Mouse (Mus musculus) hindbrain, embryonic 10.5 days (tissue): ENCODE data around the gene Wnt7a. TPM values are rescaled to one million over a fixed set of nuclear protein-coding genes. Genes with fewer than 3 reads are reported as not detected.
A peak's percentile ranks its signal among the peaks of the same experiment; 100 is the strongest.

Experiments used
- DNase-seq: peaks from one replicate; pipeline ENCODE4 v3.0.0-alpha.2; 2017; ENCODE audit warnings: low spot score
- H3K27ac ChIP-seq: fragments of 300-500 bp; sonication (generic); 2 replicates; pipeline ENCODE4 v1.5.1; 2016; ENCODE audit warnings: mild to moderate bottlenecking, moderate library complexity
- H3K27me3 ChIP-seq: fragments of 300-500 bp; sonication (generic); 2 replicates; pipeline ENCODE4 v1.6.1; 2016; ENCODE audit warnings: mild to moderate bottlenecking; ENCODE audit not compliant: poor library complexity, insufficient read depth, severe bottlenecking
- H3K36me3 ChIP-seq: fragments of 300-500 bp; sonication (generic); 2 replicates; pipeline ENCODE4 v1.6.1; 2016; ENCODE audit warnings: mild to moderate bottlenecking, moderate library complexity
- H3K4me1 ChIP-seq: fragments of 300-500 bp; sonication (generic); replicated peaks from 2 replicates; pipeline ENCODE4 v1.6.1; 2016; ENCODE audit warnings: mild to moderate bottlenecking
- H3K4me3 ChIP-seq: fragments of 300-500 bp; sonication (generic); 2 replicates; pipeline ENCODE4 v1.5.1; 2016; ENCODE audit warnings: mild to moderate bottlenecking, moderate library complexity
- H3K9me3 ChIP-seq: fragments of 300-500 bp; sonication (generic); 2 replicates; pipeline ENCODE4 v1.6.1; 2016; ENCODE audit warnings: mild to moderate bottlenecking, moderate library complexity
- WGBS: fragments of 180-500 bp; shearing (Covaris S2); methylation state at CpG from one replicate; pipeline ENCODE4 v1.1.7; 2016; 5-methylcytosine and 5-hydroxymethylcytosine counted together
- polyA plus RNA-seq: library from polyadenylated mRNA; unstranded; fragments of >200 nt; fragmentation: Nextera tagmentation; extraction: Ambion mirVana; gene quantifications from 2 replicates; pipeline ENCODE4 v1.2.1, GENCODE M21; 2016

The Wnt7a gene
- polyA plus RNA-seq = 10.0 and 11.0 TPM in 2 replicates

- H3K27me3 ChIP-seq = peaks cover 90% of the 10 kb centered on the region
- H3K27ac ChIP-seq = peak within 1 kb of the TSS; percentile 91
- no peak for DNase-seq
- H3K9me3 ChIP-seq = no peaks in the 10 kb centered on the region
- H3K4me3 ChIP-seq = peak within 1 kb of the TSS; percentile 73
- WGBS = under 1% methylated on average over 49 of the region's 51 CpGs
- H3K4me1 ChIP-seq = peaks cover 39% of the 10 kb centered on the region
- peaks cover 28% of the 10 kb centered on the region for H3K36me3 ChIP-seq
These were observed at the start of gene Wnt7a for GRCm38 (mm10) chr6:91410961-91411368. Wnt7a (minus strand) TSS chr6:91411363.

DNA sequence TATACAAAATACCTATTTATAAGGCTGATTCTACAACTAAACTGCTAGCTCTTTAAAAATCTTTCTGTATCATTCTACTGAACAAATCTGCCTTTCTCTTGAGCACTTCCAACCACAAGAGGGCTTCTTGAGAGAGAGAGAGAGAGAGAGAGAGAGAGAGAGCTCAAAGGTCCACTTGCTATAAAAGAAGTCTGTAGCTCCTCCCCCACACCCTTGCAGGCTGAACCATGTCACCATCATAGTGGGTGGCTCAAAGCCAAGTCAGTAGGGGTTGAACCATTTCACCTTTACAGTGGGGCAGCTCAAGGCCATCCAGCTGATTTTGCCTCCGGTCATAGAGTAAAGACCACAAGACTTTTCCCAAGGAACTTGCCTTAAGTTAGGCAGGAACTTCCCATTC is 48.3 kb upstream of the Wnt7a start:
- Histone ChIP-seq H3K9me3 (no peaks in the 10 kb centered on the region), H3K4me3 (no peak overlapping the region), H3K4me1 (no peaks in the 10 kb centered on the region), H3K36me3 (peaks cover 20% of the 10 kb centered on the region), H3K27ac (no peak overlapping the region), H3K27me3 (no peaks in the 10 kb centered on the region)
- whole genome bisulfite sequencing = 91% methylated on average over 1 of the region's 1 CpGs
- no peak for DNase-seq

DNA sequence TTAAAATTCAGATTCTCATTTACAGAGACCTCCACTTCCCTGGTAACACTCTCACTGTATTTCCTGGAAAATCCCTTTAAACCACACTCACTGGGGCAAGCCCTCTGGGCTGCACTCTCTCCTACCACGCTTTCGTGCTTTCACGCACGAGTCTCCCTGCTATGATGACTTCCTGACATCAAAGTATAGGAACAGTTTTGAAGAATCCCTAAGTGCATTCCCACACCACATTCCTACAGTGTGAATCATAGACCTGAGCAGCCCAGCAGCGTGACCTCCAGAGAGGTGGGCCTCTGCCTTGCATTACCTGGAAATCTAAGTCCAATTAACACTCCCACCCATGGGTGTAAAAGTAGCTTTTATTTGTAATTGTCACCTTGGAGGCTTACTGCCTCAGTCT is 43.4 kb upstream of the Wnt7a start:
- H3K36me3 ChIP-seq = no peaks in the 10 kb centered on the region
- WGBS = 70% methylated on average over 5 of the region's 5 CpGs
- H3K4me1 ChIP-seq = peaks cover 14% of the 10 kb centered on the region; the same call in 1 of the 2 replicates
- DNase-seq = no peak
- H3K4me3 ChIP-seq = no peak overlapping the region
- no peaks in the 10 kb centered on the region for H3K27me3 ChIP-seq
- no peak overlapping the region for H3K27ac ChIP-seq
- H3K9me3 ChIP-seq = no peaks in the 10 kb centered on the region

- no peak overlapping the region for H3K4me3 ChIP-seq
- no peaks in the 10 kb centered on the region for H3K9me3 ChIP-seq
- no peak overlapping the region for H3K27ac ChIP-seq
- peak; percentile 7 for DNase-seq
- H3K36me3 ChIP-seq = no peaks in the 10 kb centered on the region
- H3K27me3 ChIP-seq = 0 out of 2 replicates have a peak, but pooled peaks cover 4% of the 10 kb centered on the region
- 55% methylated on average over 1 of the region's 1 CpGs for WGBS
- H3K4me1 ChIP-seq = peaks cover 14% of the 10 kb centered on the region; the same call in 1 of the 2 replicates
These were observed 40.9 kb upstream of the Wnt7a start for GRCm38 (mm10) chr6:91452056-91452455.

DNA sequence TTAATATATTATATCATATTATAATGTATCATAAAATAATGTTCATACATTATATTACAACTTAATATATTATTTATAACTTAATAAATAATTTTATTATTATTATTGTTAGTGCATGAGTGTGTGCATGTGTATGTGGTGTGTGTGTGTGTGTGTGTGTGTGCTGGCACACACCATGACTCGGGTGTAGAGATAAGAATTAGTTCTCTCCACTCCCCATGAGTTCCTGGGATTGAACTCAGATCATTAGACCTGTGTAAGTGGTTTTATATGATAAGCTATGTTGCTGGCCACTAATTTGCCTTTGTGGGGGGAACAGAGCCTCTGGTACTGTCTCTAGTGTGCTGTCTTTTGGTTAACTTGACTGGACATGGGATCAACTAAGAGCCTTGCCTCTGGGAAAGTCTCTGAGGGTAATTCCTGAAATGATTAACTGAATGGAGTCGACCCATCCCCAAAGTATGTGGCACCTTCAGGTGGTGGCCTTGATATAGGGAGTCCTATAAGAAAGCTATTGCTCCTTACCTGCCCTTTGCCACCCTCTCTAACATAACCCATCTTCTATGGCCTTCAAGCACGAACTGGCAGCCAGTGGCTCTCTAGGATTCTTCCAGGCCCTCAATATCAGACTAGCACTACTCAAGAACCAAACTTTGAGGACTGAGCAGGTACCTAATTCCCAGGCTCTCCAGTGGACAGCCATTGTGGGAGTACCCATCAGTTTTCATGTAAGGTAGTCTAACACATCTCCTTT is 38.5 kb upstream of the Wnt7a start:
- Histone ChIP-seq H3K36me3 (no peaks in the 10 kb centered on the region), H3K27ac (no peak overlapping the region), H3K4me1 (peaks cover 14% of the 10 kb centered on the region; the same call in 1 of the 2 replicates), H3K27me3 (peaks cover 11% of the 10 kb centered on the region; the same call in 1 of the 2 replicates), H3K4me3 (no peak overlapping the region), H3K9me3 (no peaks in the 10 kb centered on the region)
- no peak for DNase-seq
- WGBS = 66% methylated on average over 3 of the region's 3 CpGs

DNA sequence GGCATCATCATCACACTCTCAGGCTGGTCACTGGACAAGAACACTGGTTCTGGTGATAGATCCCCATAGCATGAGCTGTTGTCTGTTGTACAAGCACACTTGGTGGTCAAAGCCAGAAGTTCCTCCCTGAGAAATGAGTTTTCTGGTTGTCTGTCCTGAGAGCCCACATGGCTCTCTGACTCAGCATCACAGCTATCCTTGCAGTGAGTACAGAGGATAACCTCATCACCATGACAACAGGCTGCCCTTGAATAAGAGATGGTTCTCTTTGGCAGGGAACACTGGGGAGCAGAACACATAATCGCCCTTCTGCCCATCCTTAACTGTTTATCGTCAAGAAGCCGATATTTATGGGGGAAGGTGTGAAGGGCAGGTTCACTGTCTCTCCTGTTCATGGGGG is 34.2 kb upstream of the Wnt7a start:
- WGBS = 77% methylated on average over 3 of the region's 3 CpGs
- Histone ChIP-seq H3K4me3 (no peak overlapping the region), H3K4me1 (peaks cover 11% of the 10 kb centered on the region), H3K27me3 (peaks cover 11% of the 10 kb centered on the region; the same call in 1 of the 2 replicates), H3K36me3 (no peaks in the 10 kb centered on the region), H3K27ac (no peak overlapping the region), H3K9me3 (no peaks in the 10 kb centered on the region)
- DNase-seq = no peak

DNA sequence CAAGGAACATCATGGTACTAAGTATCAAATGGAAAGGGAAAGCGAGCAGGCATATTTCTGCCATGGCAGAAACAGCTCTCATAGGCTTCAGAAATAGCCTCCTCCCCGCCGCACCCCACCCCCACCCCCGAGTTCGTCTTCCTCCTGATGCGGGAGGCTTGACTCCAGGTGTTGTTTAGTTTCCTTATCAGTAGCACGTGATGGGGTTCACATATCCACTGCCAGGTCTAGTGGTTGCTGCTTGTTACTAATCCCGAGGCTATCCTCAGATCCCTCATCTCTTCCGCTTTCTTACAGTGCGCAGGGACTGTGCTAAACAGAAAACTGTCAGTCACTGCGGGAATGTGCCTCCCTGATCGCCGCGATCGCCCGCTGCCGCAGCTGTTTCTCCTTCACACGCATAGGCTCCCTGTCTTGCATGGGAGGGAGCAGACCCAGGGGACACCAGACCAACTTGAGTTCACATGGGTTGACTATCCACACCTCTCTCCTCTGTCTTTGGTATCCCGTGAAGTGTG is 30.0 kb upstream of the Wnt7a start:
- Histone ChIP-seq H3K4me1 (peaks cover 15% of the 10 kb centered on the region), H3K36me3 (no peaks in the 10 kb centered on the region), H3K4me3 (peak overlapping the region; percentile 73), H3K9me3 (no peaks in the 10 kb centered on the region), H3K27ac (peak overlapping the region; percentile 85), H3K27me3 (peaks cover 11% of the 10 kb centered on the region)
- DNase-seq = no peak
- WGBS = 3% methylated on average over 19 of the region's 19 CpGs

DNA sequence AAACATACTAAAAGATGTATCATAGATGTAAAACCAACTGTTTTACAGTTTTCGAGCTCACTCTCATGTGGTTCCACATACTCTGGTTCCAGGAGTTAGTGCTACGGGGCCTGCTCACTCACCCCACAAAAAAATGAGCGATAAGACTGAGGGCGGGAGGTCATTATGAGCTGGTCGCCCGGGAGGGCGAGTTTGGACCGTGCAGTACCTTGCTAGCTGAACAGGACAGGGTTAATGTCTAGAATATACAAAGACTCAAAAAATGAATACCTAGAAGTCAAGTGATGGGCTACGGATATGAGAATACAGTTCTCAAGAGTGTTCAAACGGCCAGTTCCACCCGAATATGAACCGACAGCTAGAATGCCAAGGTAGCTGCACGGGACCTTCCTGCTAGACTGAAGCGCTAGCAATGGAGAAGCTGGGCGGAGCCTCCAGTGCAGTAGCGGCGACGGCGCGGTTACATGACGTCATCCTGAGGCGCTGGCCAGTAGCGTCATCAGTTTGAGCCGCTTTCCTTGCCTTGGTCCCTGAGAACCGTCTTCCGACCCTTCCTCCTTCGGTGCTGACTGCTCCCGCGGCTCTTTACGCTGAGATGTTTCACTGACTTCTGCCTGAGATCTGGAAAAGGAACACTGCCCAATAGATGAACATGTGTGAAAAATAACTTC is 29.4 kb upstream of the Wnt7a start:
- H3K9me3 ChIP-seq = no peaks in the 10 kb centered on the region
- peaks cover 15% of the 10 kb centered on the region for H3K4me1 ChIP-seq
- peak overlapping the region; percentile 85 for H3K27ac ChIP-seq
- no peaks in the 10 kb centered on the region for H3K36me3 ChIP-seq
- peak; percentile 97 for DNase-seq
- peaks cover 11% of the 10 kb centered on the region for H3K27me3 ChIP-seq
- 2% methylated on average over 30 of the region's 30 CpGs for WGBS
- peak overlapping the region; percentile 73 for H3K4me3 ChIP-seq

DNA sequence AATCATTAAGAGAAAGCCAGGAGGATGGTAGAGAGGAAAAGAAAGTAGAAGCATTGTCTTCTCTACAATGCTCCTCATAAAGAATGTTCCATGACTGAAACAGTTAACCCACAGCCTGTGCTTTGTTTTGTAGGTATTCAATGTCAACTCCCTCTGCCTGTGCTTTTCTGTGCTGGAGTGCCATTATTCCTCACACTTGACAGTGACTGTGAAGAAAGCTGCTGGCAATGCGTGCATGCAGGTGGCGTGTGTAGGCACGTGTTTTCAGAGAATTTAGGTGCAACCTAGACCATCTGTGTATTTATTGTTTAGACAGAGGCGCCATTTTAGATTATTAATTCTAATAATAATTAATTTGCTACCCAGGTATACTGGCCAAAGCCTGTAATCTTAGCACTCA is 13.0 kb upstream of the Wnt7a start:
- Histone ChIP-seq H3K9me3 (no peaks in the 10 kb centered on the region), H3K27ac (no peak overlapping the region), H3K4me3 (no peak overlapping the region), H3K4me1 (0 out of 2 replicates have a peak, but pooled peaks cover 4% of the 10 kb centered on the region), H3K36me3 (no peaks in the 10 kb centered on the region), H3K27me3 (peaks cover 11% of the 10 kb centered on the region; the same call in 1 of the 2 replicates)
- WGBS = 65% methylated on average over 4 of the region's 4 CpGs
- DNase-seq = no peak

DNA sequence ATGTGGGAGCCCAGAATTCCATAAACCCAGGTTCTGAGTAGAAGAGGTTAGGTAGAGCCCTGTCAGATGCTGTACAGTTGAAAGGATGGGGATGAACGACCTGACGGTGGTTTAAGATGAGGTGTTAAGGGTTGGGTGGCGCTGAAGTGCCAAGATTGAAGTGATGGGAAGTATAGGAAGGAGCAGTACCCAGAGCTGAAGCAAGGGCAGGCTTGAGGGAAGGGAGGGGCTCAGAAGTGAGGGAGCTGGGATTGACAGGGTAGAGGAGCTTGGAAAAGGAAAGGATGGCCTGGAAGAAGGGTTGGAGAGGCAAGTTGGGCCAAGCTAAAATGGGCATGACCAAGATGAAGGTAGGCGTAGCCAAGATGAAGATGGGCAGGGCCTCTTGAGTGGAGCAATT is 10.5 kb upstream of the Wnt7a start:
- H3K27ac ChIP-seq = no peak overlapping the region
- 0 out of 2 replicates have a peak, but pooled peaks cover 4% of the 10 kb centered on the region for H3K4me1 ChIP-seq
- 73% methylated on average over 4 of the region's 4 CpGs for WGBS
- DNase-seq = no peak
- H3K27me3 ChIP-seq = peaks cover 30% of the 10 kb centered on the region
- no peaks in the 10 kb centered on the region for H3K36me3 ChIP-seq
- no peak overlapping the region for H3K4me3 ChIP-seq
- no peaks in the 10 kb centered on the region for H3K9me3 ChIP-seq

GRCm38 (mm10) chr6:91417291-91417845 is 6.2 kb upstream of the Wnt7a start:
- no peaks in the 10 kb centered on the region for H3K4me1 ChIP-seq
- H3K27ac ChIP-seq = no peak overlapping the region
- H3K9me3 ChIP-seq = no peaks in the 10 kb centered on the region
- no peaks in the 10 kb centered on the region for H3K36me3 ChIP-seq
- no peak overlapping the region for H3K4me3 ChIP-seq
- H3K27me3 ChIP-seq = peaks cover 73% of the 10 kb centered on the region
- DNase-seq = no peak
- WGBS = 80% methylated on average over 5 of the region's 5 CpGs

- Histone ChIP-seq H3K4me1 (peaks cover 12% of the 10 kb centered on the region), H3K27ac (no peak overlapping the region), H3K4me3 (no peak overlapping the region), H3K27me3 (peaks cover 77% of the 10 kb centered on the region), H3K36me3 (no peaks in the 10 kb centered on the region), H3K9me3 (no peaks in the 10 kb centered on the region)
- WGBS = 75% methylated on average over 4 of the region's 4 CpGs
- DNase-seq = no peak
These were observed 5.0 kb upstream of the Wnt7a start for GRCm38 (mm10) chr6:91416146-91416545.

GRCm38 (mm10) chr6:91414890-91415289 is 3.7 kb upstream of the Wnt7a start:
- H3K27ac ChIP-seq = no peak overlapping the region
- H3K27me3 ChIP-seq = peaks cover 87% of the 10 kb centered on the region
- no peak overlapping the region for H3K4me3 ChIP-seq
- H3K36me3 ChIP-seq = no peaks in the 10 kb centered on the region
- H3K4me1 ChIP-seq = peaks cover 24% of the 10 kb centered on the region
- peak; percentile 71 for DNase-seq
- WGBS = 2% methylated on average over 4 of the region's 4 CpGs
- H3K9me3 ChIP-seq = no peaks in the 10 kb centered on the region
